Mouse (Mus musculus): Measurements from ENCODE around the gene Far1. TPM values are rescaled to one million over a fixed set of nuclear protein-coding genes. Genes with fewer than 3 reads are reported as not detected.

Gene Far1
- total RNA-seq, 4 experiments from 2014 or later, result 47.6 to 64.2 (median 57.0) TPM

DNA sequence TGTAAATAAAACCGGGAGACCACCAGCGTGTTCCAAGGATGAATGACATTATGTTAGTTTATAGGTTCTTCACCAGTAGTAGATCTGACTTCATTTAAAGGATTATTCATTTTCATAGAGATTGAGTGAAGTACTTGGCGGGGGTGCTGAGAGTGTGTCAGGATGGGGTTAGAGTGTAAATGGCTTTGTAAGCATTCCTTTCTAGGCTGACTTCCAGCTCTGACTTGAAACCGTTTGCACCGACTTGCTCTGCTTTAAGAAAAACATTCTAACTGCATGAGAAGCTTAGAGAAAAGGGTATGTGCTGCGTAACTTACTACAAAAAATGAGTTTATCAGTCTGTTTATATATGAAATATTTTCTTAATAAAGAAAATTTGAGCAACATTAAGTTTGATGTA lies 57.5 kb downstream of the Far1 start:
- DNase-seq, result no peak

DNA sequence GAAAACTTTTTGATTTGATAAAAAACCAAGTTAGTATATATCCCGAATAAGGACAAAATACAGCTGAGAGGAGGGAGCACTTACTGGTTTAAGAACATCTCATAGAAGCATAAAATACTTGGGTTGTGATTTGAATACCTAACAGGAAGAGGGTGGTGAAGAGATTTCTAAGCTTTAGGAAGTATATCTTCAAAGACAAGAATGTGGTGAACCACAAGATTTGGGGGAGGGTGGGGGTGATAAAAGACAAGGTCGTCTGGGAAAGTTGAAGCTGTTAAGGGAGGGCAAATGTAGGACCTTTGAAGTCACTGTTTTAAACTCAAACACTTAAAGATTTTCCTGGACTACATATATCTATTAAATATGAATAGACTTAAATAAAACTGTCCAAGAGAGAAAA lies 59.1 kb downstream of the Far1 start:
- DNase-seq, result no peak

DNA sequence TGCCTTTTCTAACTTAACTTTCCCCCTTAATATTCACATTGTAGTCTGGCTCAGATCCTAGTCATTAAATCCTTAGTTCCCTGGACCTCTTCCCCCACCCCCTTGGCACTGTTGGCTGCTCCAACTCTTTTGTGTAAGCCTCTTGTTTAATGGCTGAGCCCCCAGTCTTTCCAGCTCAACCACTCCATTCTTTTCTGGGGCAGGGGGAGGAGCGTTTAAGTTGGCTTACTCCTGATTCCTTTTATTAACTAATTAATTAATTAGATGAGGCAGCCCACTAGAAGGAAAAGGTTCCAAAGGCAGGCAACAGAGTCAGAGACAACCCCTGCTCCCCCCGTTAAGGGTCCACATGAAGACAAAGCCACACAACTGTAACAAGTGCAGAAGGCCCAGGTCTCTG lies 68.5 kb downstream of the Far1 start:
- no peak for DNase-seq

DNA sequence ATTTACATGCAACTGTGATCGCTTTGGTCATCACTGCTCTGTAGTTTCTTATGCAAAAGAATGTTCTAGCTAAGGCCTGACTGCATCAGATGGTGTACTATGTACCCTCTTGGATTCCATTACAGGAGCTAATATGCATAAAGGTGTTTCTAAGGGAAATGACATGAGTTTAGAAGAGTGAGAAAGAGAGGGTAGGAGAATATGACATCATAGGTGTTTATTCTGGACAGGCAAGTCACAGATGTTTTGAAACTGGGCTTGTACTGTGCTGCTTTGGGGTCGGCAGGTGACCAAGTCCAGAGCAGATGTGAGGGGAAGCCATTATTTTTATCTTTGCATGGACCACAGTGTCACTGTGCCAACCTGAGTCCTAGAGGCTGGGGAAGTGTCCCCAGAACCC lies 75.6 kb downstream of the Far1 start:
- no peak for DNase-seq

DNA sequence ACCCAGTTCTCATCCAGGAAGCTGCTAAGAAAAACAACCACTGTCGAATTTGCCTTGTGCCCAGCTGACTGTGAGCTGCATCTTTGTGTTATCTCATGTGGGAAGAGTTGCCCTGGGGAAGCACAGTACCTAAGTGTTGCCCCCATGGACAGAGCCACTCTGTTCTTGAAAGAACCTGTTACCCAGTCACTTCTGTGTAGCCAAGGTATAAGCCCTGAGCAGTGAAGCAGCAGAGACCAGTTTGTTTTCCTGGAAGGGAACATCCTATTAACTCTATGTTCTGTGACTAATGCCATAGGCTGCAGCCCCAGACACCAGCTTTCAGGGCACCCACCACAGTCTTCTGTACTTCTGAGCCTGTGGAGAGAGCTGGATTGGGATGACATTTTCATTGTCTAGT lies 76.7 kb downstream of the Far1 start:
- DNase-seq, result no peak

DNA sequence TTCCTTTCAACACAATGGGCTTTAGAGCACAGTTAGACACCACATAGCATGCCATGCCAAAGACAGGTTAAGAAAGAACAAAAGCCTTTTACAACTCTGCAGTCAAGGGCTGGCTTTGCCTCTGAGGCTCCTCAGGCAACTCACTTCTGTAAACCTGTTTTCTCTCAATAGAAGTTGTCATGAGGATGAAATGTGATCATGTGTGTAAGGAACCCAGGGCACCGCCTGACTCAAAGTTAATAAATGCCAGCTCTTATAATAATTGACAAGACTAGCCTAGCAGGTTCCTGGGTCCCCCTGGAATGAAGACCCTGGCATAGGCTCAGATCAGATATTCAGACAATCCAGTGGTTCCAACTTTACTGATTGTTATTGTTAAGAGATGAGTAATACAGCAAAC lies 77.5 kb downstream of the Far1 start:
- no peak for DNase-seq

DNA sequence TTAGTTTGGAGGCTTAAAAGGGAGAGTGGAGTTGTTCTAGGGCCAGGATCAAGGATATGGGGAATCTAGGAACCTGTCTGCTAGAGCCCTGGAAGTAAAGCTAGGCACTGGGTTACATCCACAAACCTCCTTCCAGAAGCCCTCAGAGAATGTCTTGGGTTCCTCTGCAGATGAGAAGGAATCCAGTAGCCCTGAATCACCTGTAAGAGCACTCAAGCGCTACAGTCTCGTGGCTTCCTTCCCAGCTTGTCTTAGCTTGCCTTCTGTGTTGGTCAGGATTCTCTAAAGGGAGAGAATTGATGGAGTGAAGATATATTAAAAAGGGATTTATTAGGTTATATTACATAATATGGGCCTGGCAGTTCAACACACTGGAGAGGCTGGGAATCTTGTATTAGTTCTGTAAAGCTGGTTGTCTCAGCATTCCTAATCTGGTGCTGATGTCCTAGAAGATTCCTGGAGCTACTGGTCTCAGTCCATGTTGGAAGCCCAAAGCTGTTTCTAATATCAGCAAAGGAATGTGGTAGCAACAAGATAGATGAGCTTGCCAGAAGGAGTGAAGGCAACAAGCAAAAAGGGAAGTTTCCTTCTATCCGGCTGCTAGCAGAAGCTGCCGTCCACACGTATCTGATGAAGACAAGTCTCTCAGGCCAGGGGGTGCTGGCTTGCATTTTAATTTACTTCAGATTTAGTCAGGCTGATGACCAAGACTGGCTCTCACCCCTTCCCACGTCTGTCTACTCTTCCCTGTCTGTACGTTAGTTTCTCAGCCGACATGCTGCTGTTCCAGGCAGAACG lies 78.1 kb downstream of the Far1 start:
- DNase-seq, result no peak

DNA sequence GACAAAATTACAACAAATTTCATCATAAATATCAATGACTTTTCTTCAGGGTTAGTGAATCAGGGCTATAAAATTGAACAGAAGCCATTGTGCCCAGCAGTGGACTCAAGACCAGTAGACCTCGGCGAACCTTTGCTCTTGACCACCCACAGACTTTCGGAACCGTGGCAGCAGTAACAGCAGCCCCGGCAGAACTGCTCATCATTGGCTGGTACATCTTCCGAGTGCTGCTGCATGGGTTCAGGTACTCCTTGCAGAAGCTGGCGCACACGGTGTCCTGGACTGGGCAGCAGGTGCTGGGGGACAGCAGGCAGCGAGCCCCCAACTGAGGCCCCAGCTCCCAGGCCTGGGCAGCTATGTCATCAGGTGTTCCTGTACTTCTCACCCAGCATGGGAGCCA lies 79.1 kb downstream of the Far1 start:
- no peak for DNase-seq

DNA sequence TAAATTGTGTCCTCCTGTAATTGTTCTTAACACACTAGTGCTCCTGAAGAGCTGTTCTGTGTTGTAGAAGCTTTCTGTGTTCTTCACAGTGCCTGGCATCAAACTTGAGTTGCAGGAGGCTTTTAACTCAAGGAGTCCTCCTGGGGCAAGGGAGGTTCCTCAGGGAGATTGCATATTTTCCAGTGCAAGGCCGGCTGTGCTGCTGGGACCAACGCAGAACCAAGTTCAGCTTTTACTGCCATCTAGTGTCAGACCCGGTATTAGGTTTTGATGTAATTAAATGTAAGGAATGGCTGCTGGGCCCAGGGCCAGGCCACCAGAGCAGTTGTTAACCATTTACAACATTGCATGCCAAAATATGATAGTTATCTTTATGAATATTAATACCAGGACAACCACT lies 80.7 kb downstream of the Far1 start:
- DNase-seq, result no peak

DNA sequence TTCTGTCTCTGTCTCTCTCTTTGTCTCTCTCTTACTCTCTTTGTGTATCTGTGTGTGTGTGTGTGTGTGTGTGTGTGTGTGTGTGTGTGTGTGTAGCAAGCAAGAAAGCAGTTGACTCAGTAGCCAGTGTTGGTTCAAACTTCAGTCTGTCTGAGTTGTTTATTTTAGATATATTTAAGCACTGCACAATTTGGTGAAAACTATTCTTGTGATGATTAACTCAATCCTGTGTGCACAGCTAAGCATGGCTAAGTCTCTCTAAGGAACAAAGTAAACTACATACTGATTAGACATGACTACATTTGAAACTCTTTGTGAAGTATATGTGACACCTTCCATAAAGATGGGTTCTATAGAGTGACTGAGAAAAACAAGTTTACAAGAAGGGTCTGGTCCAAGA lies 83.6 kb downstream of the Far1 start:
- no peak for DNase-seq

DNA sequence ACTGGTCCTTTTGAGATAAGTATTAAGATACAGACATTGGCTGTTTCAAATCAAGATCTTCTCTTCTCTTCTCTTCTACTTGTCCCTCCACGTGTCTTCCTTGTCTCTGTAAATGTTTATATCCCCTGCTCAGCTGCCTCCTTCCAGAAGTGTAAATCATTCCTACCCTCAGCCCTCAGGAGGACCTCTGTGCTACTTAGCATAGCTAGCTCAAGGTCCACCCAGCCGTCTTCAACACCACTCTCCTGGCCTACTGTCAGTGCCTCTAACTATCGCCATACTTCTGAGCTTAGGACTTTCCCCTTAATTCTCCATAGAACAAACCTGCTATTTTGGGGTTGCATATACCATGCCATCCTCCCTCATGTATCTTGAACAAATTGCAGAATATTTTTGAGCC lies 88.2 kb downstream of the Far1 start:
- DNase-seq, result no peak

DNA sequence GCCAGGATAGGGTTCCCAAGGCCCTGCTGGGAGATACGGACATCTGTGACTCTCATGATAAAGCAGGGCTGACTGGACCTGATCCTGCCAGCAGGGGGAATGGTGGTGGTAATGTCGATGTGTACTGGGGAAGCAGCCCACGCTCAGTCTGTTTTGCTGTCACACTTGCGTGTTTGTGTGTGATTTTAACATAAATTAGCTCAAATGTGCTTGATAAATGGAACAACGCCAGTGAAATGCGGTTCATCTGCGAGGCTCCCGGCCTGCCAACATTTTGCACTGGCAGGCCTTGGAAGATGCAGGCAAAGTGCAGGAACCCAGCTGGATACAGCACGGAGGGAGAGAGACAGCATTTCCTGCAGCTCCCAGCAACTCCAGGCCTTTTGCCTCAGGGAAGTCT lies 94.3 kb downstream of the Far1 start:
- DNase-seq, result no peak

DNA sequence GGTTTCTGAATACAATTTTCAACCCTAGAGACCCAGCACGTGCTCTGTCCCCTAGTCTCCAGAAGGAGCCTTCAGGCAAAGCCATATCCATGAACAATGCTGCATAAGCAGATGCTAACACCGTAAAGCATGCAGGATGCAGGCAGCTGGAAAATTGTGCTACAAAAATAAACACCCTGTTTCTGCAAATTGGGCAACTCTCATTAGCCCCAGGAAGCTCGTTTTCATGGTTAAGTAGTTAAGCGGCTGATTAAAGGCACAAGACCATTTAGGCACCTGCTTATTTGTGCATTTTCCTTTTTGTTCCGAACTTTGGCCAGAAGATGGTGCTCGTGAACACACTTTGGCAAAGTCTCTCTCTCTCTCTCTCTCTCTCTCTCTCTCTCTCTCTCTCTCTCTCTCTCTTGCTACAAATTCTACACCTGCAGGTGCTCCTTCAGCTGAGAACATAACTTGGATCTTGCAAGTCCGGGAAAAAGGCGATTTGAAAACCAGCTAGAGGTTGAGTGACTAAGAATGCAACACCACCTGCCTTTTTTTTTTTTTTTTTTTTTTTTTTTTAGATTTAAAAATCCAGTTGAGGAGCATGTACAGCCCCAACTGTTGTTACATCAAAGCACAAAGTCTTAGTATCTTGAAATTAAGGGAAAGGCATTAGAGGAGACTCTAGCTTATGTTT lies 95.5 kb downstream of the Far1 start:
- DNase-seq, result no peak

DNA sequence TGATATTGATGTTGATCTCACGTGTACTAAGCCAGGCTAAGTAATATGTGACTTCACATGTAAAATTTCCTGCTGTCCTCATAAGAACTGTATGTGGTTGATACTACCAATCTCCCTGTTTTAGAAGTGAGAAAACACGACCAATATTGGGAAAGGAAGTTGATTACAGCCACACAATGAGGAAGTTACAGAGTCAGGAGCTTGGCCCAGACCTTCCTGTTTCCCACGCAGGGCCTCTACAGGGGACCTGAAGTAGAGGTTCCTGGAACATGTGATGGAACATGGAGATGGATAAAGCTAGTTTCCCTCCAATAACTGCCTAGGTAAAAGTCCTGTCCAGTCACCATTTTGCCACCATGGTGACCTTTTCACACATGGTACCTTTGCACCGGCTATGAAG lies 99.0 kb downstream of the Far1 start:
- DNase-seq, result no peak

DNA sequence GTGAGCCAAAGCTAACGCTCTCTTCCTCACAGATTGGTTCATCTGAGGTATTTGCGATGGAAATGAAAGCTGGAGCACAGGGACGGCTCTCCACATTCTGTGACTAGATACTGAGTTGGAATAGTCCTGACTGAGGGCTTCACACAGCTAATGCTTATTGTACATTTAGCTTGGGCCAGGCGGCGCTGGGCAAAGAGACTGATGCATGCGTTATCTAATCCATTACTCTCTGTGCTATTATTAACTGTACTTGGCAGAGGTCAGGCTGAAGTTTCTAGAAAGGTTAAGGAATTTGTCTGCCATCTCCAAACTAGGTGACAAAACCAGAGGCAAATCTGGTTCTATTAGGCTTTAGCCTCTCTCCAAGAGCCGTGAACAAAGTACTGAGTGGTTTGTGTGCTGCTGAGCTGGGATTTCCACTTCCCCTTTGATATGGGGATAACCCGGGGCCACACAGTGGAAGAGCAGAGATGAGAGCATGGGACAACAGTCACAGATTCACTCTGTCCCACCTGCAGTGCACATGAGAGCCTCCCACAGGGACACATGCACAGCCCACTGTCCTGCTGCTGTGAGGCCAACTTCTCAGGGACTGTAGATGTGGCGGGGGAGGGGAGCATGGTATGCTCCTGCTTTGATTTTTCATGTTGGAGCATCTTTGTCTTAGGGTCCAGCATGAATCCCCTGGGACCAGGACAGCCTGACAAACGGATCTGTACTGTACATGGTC lies 100.7 kb downstream of the Far1 start:
- no peak for DNase-seq

DNA sequence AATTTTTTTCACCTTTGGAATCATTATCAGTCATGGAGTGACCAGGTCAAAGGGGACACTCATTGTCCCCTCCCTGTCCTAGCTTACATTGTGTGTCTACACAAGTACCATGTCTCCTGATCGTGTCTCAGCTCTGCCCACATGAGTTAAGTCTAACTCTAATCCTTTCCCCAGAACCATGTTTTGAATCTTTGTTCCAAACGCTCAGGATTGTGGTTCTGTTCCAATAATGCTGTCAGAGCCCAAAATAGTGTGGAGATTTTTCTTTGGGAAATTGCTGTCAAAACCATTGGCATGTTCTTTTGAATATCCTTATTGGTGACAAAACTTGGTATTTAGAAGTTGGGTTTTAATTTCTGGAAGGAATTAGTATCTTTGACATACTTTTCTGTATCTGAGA lies 105.5 kb downstream of the Far1 start:
- DNase-seq, result no peak

DNA sequence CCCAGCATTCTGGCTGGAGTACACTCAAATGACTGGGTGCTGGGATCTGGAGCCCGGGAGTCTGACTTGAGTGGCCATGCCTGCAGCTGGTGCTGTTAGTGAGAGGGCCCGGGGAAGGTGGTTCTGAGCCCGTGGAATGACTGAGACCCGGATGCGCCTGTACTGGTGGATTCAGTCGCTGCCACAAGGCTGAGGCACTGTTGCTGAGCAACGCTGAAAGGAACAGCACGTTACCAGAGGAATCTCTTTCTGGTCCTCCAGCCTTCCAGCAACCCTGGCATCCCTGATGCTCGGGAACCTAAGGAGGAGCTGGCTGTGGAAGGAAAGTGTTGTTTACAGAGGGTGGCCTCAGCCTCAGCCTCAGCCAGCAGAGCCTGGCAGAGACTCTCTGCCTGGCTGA lies 106.1 kb downstream of the Far1 start:
- DNase-seq, result no peak

Other genes with a start within 250 kb of the Far1 start
- gene Btbd10, start 144.4 kb upstream of the Far1 start, total RNA-seq (2022), result 10 to 100 TPM; 15.4 to 23.3 (median 19.0) TPM
- gene Pth, start 125.3 kb upstream of the Far1 start, total RNA-seq (2022), result not detected

All from adrenal gland, adult 8-10 months (tissue).